Mouse (Mus musculus): ENCODE data around the gene Twnk. TPM values are rescaled to one million over a fixed set of nuclear protein-coding genes. Genes with fewer than 3 reads are reported as not detected.

Gene Twnk
- polyA plus RNA-seq, 1 experiment, result 5.9 TPM

DNA sequence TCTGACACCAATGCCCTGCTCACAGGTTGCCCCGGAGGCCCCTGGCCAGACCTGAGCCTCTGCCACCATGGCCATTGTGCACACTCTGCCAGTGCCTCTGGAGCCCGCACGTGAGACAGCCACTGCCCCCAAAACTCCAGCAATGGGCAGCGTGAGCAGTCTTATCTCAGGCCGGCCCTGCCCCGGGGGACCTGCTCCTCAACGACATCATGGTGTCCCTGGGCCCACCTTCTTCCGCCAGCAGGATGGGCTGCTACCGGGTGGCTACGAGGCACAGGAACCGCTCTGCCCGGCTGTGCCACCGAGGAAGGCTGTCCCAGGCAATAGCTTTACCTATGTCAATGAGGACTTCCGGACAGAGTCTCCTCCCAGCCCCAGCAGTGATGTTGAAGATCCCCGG is 15.9 kb downstream of the Twnk start:
- WGBS, result 88% methylated on average over 15 of the region's 15 CpGs
- H3K4me1 ChIP-seq (ENCODE audit: control insufficient read depth, insufficient read depth, insufficient read length, low read length), result peaks cover 10% of the 10 kb centered on the region
- no peak overlapping the region for H3K4me3 ChIP-seq (ENCODE audit: low read depth, low read length)
- TF ChIP-seq CTCF (IDR thresholded peaks at IDR 0.05; ENCODE audit: extremely low read depth, insufficient read length, insufficient replicate concordance, low read depth, low read length) (no peak), POLR2A (IDR thresholded peaks at IDR 0.05; ENCODE audit: low read depth, low read length) (no peak)
- peaks cover 25% of the 10 kb centered on the region for H3K36me3 ChIP-seq (ENCODE audit: control insufficient read depth, insufficient read depth, low read length)
- no peak overlapping the region for H3K27ac ChIP-seq (ENCODE audit: insufficient read depth, low read depth, low read length)
- no peaks in the 10 kb centered on the region for H3K27me3 ChIP-seq (ENCODE audit: control insufficient read depth, insufficient read depth, low read length)

DNA sequence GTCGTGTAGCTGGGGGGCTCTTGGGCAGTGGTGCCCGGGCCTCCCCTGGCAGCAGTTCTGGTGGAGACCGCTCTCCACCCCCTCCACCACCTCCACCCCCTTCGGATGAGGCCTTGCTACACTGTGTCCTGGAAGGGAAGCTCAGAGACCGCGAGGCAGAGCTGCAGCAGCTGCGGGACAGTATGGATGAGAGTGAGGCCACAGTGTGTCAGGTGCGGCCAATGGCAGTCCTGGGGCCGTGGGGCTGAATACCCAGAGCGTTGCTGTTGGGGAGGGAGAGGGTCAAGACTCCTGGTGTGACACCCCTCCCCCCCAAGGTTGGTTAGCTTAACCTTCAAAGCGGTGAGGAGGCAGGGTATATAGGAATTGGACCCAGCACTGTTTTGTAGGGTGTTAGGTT is 18.5 kb downstream of the Twnk start:
- H3K36me3 ChIP-seq (ENCODE audit: control insufficient read depth, insufficient read depth, low read length), result peaks cover 31% of the 10 kb centered on the region
- H3K4me1 ChIP-seq (ENCODE audit: control insufficient read depth, insufficient read depth, insufficient read length, low read length), result peaks cover 11% of the 10 kb centered on the region
- H3K27me3 ChIP-seq (ENCODE audit: control insufficient read depth, insufficient read depth, low read length), result no peaks in the 10 kb centered on the region
- no peak for TF ChIP-seq CTCF (IDR thresholded peaks at IDR 0.05; ENCODE audit: extremely low read depth, insufficient read length, insufficient replicate concordance, low read depth, low read length)
- no peak overlapping the region for H3K27ac ChIP-seq (ENCODE audit: insufficient read depth, low read depth, low read length)
- 83% methylated on average over 11 of the region's 11 CpGs for WGBS
- H3K4me3 ChIP-seq (ENCODE audit: low read depth, low read length), result no peak overlapping the region

DNA sequence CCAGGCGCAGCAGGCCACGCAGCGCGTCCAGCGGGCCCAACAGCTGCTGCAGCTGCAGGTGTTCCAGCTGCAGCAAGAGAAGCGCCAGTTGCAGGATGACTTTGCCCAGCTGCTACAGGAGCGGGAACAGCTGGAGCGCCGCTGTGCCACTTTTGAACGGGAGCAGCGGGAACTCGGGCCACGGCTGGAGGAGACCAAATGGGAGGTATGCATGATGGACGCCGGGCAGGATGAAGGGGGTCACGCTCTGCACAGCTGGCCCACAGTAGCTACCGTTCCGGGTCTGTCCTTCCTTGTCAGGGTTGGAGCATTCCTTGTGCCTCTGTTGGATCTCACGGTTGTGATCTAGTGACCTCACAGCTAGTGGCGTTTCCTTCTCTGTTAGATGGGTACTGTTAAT is 19.3 kb downstream of the Twnk start:
- Histone ChIP-seq H3K27ac (ENCODE audit: insufficient read depth, low read depth, low read length) (no peak overlapping the region), H3K4me1 (ENCODE audit: control insufficient read depth, insufficient read depth, insufficient read length, low read length) (peaks cover 11% of the 10 kb centered on the region), H3K27me3 (ENCODE audit: control insufficient read depth, insufficient read depth, low read length) (no peaks in the 10 kb centered on the region), H3K36me3 (ENCODE audit: control insufficient read depth, insufficient read depth, low read length) (peaks cover 31% of the 10 kb centered on the region), H3K4me3 (ENCODE audit: low read depth, low read length) (no peak overlapping the region)
- 88% methylated on average over 20 of the region's 20 CpGs for WGBS
- no peak for TF ChIP-seq CTCF (IDR thresholded peaks at IDR 0.05; ENCODE audit: extremely low read depth, insufficient read length, insufficient replicate concordance, low read depth, low read length)
- TF ChIP-seq POLR2A (IDR thresholded peaks at IDR 0.05; ENCODE audit: low read depth, low read length), result no peak

DNA sequence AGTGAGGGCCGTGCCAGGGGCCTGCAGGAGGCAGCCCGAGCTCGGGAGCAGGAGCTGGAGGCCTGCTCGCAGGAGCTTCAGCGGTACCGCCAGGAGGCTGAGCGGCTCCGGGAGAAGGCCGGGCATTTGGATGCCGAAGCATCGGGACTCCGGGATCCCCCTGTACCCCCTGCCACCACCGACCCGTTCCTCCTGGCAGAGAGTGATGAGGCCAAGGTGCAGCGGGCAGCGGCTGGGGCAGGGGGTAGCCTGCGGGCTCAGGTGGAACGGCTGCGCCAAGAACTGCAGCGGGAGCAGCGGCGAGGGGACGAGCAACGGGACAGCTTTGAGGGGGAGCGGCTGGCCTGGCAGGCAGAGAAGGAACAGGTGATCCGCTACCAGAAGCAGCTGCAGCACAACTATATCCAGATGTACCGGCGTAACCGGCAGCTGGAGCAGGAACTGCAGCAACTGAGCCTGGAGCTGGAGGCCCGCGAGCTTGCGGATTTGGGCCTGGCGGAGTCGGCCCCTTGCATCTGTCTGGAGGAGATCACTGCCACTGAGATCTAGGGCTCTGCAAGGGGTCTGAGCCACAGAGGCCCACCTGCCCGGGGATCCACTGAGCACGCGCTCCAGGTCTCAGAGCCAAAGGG is 20.6 kb downstream of the Twnk start:
- no peak overlapping the region for H3K27ac ChIP-seq (ENCODE audit: insufficient read depth, low read depth, low read length)
- no peak for TF ChIP-seq POLR2A (IDR thresholded peaks at IDR 0.05; ENCODE audit: low read depth, low read length)
- no peak for TF ChIP-seq CTCF (IDR thresholded peaks at IDR 0.05; ENCODE audit: extremely low read depth, insufficient read length, insufficient replicate concordance, low read depth, low read length)
- no peaks in the 10 kb centered on the region for H3K27me3 ChIP-seq (ENCODE audit: control insufficient read depth, insufficient read depth, low read length)
- H3K36me3 ChIP-seq (ENCODE audit: control insufficient read depth, insufficient read depth, low read length), result peaks cover 31% of the 10 kb centered on the region
- H3K4me3 ChIP-seq (ENCODE audit: low read depth, low read length), result no peak overlapping the region
- 94% methylated on average over 37 of the region's 37 CpGs for WGBS
- H3K4me1 ChIP-seq (ENCODE audit: control insufficient read depth, insufficient read depth, insufficient read length, low read length), result peaks cover 13% of the 10 kb centered on the region

DNA sequence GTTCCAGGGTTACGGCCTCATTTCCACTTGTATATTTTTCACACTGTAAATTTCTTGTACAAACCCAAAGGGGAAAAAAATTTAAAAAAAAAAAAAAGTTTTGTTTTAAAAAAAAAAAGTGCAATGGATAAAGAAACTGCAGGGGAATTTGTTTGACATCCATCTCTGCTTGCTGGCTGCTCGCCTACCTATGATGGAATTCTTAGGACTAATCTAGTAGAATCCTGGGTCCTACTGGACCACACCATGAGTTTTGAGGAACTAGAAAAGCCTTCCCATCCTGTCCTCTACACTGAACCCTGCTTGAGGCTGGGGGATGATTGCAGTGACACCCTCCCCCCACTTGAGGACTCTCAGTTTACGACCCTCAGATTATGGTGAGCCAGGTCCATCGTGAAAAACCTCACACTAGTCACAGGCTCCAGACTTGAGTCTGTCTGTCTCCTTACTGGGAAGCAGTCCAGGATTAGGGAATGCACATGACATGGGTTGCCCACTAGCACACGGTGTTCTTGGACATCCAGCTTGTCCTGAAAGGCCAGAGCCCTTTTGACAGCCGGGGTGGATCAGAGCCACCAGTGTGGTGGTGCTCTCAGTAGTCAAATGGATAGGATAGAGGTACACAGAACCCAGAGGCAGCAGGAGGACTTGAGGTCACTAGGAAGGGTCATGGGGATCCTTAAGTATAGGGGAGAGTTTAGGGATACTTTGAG is 21.7 kb downstream of the Twnk start:
- Histone ChIP-seq H3K27me3 (ENCODE audit: control insufficient read depth, insufficient read depth, low read length) (no peaks in the 10 kb centered on the region), H3K4me3 (ENCODE audit: low read depth, low read length) (no peak overlapping the region), H3K4me1 (ENCODE audit: control insufficient read depth, insufficient read depth, insufficient read length, low read length) (peaks cover 20% of the 10 kb centered on the region), H3K36me3 (ENCODE audit: control insufficient read depth, insufficient read depth, low read length) (peaks cover 27% of the 10 kb centered on the region), H3K27ac (ENCODE audit: insufficient read depth, low read depth, low read length) (no peak overlapping the region)
- WGBS, result 53% methylated on average over 6 of the region's 6 CpGs
- TF ChIP-seq CTCF (IDR thresholded peaks at IDR 0.05; ENCODE audit: extremely low read depth, insufficient read length, insufficient replicate concordance, low read depth, low read length), result no peak
- TF ChIP-seq POLR2A (IDR thresholded peaks at IDR 0.05; ENCODE audit: low read depth, low read length), result no peak

DNA sequence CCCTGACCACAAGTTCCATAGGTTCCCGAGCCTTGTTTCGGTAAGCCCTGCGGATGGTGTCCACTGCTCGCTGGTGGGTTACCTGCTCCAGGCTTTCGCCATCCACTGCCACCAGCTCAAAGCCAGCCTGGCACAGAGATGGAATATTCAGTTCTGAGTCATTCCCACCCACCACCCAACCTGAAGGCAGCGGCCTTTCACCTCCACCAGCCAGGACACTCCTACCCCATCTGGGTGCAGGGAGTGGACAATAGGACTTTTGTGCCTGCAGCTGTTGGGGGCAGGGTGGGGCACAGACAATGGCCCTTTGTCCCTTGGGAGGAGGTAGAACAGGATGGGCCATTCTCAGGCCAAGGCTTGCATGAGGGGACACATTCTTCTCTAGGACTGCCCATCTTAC is 22.4 kb downstream of the Twnk start:
- Histone ChIP-seq H3K27ac (ENCODE audit: insufficient read depth, low read depth, low read length) (no peak overlapping the region), H3K36me3 (ENCODE audit: control insufficient read depth, insufficient read depth, low read length) (peaks cover 24% of the 10 kb centered on the region), H3K4me1 (ENCODE audit: control insufficient read depth, insufficient read depth, insufficient read length, low read length) (peaks cover 20% of the 10 kb centered on the region), H3K27me3 (ENCODE audit: control insufficient read depth, insufficient read depth, low read length) (no peaks in the 10 kb centered on the region), H3K4me3 (ENCODE audit: low read depth, low read length) (no peak overlapping the region)
- WGBS, result 66% methylated on average over 6 of the region's 6 CpGs
- TF ChIP-seq CTCF (IDR thresholded peaks at IDR 0.05; ENCODE audit: extremely low read depth, insufficient read length, insufficient replicate concordance, low read depth, low read length) (no peak), POLR2A (IDR thresholded peaks at IDR 0.05; ENCODE audit: low read depth, low read length) (no peak)

DNA sequence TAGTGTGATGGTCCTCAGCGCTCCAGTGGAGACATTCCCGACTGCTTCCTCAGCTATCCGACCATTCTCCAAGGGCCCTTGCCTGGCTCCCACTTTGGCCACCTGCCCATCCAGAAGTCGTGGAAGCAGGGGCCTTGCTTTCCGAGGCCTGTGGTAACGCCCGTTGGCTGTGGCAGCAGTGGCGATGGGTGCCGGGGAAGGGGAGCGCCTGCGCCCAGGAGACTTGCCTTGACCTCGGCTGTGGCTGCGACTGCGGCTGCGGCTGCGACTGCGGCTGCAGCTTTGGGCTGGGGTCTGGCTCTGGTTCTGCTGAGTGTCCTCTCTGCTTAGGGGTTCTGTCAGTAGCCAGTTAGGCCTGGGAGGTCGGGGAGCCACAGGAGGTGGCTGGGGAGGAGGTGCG is 23.3 kb downstream of the Twnk start:
- H3K27ac ChIP-seq (ENCODE audit: insufficient read depth, low read depth, low read length), result no peak overlapping the region
- H3K27me3 ChIP-seq (ENCODE audit: control insufficient read depth, insufficient read depth, low read length), result no peaks in the 10 kb centered on the region
- WGBS, result 80% methylated on average over 19 of the region's 19 CpGs

More for the DNA sequence above, 23.3 kb downstream of the Twnk start:
- peaks cover 20% of the 10 kb centered on the region for H3K4me1 ChIP-seq (ENCODE audit: control insufficient read depth, insufficient read depth, insufficient read length, low read length)
- TF ChIP-seq CTCF (IDR thresholded peaks at IDR 0.05; ENCODE audit: extremely low read depth, insufficient read length, insufficient replicate concordance, low read depth, low read length) (no peak), POLR2A (IDR thresholded peaks at IDR 0.05; ENCODE audit: low read depth, low read length) (no peak)
- H3K36me3 ChIP-seq (ENCODE audit: control insufficient read depth, insufficient read depth, low read length), result peaks cover 20% of the 10 kb centered on the region
- no peak overlapping the region for H3K4me3 ChIP-seq (ENCODE audit: low read depth, low read length)

Measured in small intestine, adult 2 months (tissue).